Mouse (Mus musculus): Measurements from ENCODE around the gene Hist2h3c2.

GRCm38 (mm10) chr3:96247356-96248140 lies 8.6 kb upstream of the Hist2h3c2 start:
- peak; percentile 25 for TF ChIP-seq POLR2A (IDR thresholded peaks at IDR 0.05; ENCODE audit: insufficient read depth, low read length)
- TF ChIP-seq CTCF (IDR thresholded peaks at IDR 0.05; ENCODE audit: low read depth, low read length), result no peak

Data from ES-Bruce4 (cell line).